Mouse (Mus musculus): ENCODE results near the gene Ptgfrn. TPM values are rescaled to one million over a fixed set of nuclear protein-coding genes. Genes with fewer than 3 reads are reported as not detected.

The Ptgfrn gene
- total and polyA plus RNA-seq, 3 experiments, result not detected

GRCm38 (mm10) chr3:101047586-101048275 lies 62.3 kb downstream of the Ptgfrn start:
- Histone ChIP-seq H3K4me1 (ENCODE audit: control insufficient read depth in 1 of 2, insufficient read depth in 2 of 2) (no peaks in the 10 kb centered on the region; a peak in 1 of 4 replicates), H3K9me3 (replicated peaks; ENCODE audit: low read length) (no peaks in the 10 kb centered on the region), H3K27ac (ENCODE audit: insufficient read depth, low read depth) (no peak overlapping the region), H3K4me3 (replicated peaks in 1 of 3; ENCODE audit: low read depth in 2 of 3, low read length in 2 of 3, poor library complexity in 1 of 3) (no peak overlapping the region), H3K27me3 (replicated peaks) (no peaks in the 10 kb centered on the region), H3K36me3 (replicated peaks in 1 of 2; ENCODE audit: control insufficient read depth in 1 of 2, insufficient read depth in 1 of 2, low read length in 1 of 2) (no peaks in the 10 kb centered on the region), H3K9ac (ENCODE audit: insufficient read depth, low read depth) (no peak overlapping the region), H3K79me2 (replicated peaks; ENCODE audit: control insufficient read depth, extremely low read depth, insufficient read depth, poor library complexity, severe bottlenecking) (no peaks in the 10 kb centered on the region), H3K4me2 (ENCODE audit: insufficient read depth, low read depth, poor library complexity, severe bottlenecking) (no peak overlapping the region)
- no peak for TF ChIP-seq IRF4 (IDR thresholded peaks at IDR 0.05; ENCODE audit: low read depth, low read length)
- TF ChIP-seq MXI1 (IDR thresholded peaks at IDR 0.05; ENCODE audit: low read depth, low read length), result no peak
- no peak for TF ChIP-seq MAFK (IDR thresholded peaks at IDR 0.05; ENCODE audit: insufficient replicate concordance, low read length)
- no peak for TF ChIP-seq MAX (IDR thresholded peaks at IDR 0.05; ENCODE audit: low read length)
- TF ChIP-seq BHLHE40 (IDR thresholded peaks at IDR 0.05; ENCODE audit: low read depth, low read length), result no peak
- TF ChIP-seq ELF1 (IDR thresholded peaks at IDR 0.05; ENCODE audit: low read depth, low read length), result no peak
- no peak for TF ChIP-seq E2F4 (IDR thresholded peaks at IDR 0.05; ENCODE audit: insufficient replicate concordance, low read depth, low read length)
- TF ChIP-seq PAX5 (IDR thresholded peaks at IDR 0.05; ENCODE audit: low read length), result no peak
- in situ Hi-C loops (cut with MboI; ENCODE audit: low pct_ligation_motif_present, low pct_unique_long_range_greater_than_20kb, low sequenced_read_pairs), result no loop called here
- DNase-seq (ENCODE audit: extremely low read depth), result no peak
- dilution Hi-C loops (cut with MboI; ENCODE audit: extremely low pct_ligation_motif_present, extremely low pct_unique_long_range_greater_than_20kb, low sequenced_read_pairs), result no loop called here

DNA sequence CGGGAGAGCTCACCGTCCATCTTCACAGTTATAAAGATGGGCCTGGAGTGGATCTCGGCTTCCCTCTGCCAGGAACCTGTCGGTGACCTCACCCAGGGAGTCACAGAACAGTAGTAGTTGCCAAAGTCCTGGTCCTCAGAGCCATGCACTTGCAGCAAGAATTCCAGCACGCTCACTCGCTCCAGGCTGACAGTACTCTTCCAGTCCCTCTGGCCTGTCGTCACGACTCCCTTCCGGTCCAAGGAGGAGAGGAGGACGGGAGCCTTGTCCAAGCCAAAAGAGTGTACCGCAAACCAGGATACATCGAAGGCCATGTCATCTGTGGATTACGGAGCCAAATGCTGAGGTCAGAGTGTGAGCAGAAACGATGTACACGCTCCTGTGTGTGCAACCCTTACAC lies 64.6 kb downstream of the Ptgfrn start:
- dilution Hi-C loops (cut with MboI; ENCODE audit: extremely low pct_ligation_motif_present, extremely low pct_unique_long_range_greater_than_20kb, low sequenced_read_pairs) (no loop called here), in situ Hi-C loops (cut with MboI; ENCODE audit: low pct_ligation_motif_present, low pct_unique_long_range_greater_than_20kb, low sequenced_read_pairs) (no loop called here)
- no peak for DNase-seq (ENCODE audit: extremely low read depth)
- no peak overlapping the region for H3K9ac ChIP-seq (ENCODE audit: insufficient read depth, low read depth)
- no peaks in the 10 kb centered on the region for H3K27me3 ChIP-seq (replicated peaks)
- no peaks in the 10 kb centered on the region; a peak in 1 of 4 replicates for H3K4me1 ChIP-seq (ENCODE audit: control insufficient read depth in 1 of 2, insufficient read depth in 2 of 2)
- no peaks in the 10 kb centered on the region for H3K36me3 ChIP-seq (replicated peaks in 1 of 2; ENCODE audit: control insufficient read depth in 1 of 2, insufficient read depth in 1 of 2, low read length in 1 of 2)
- H3K4me3 ChIP-seq (replicated peaks in 1 of 3; ENCODE audit: low read depth in 2 of 3, low read length in 2 of 3, poor library complexity in 1 of 3), result no peak overlapping the region
- H3K4me2 ChIP-seq (ENCODE audit: insufficient read depth, low read depth, poor library complexity, severe bottlenecking), result no peak overlapping the region
- H3K79me2 ChIP-seq (replicated peaks; ENCODE audit: control insufficient read depth, extremely low read depth, insufficient read depth, poor library complexity, severe bottlenecking), result no peaks in the 10 kb centered on the region
- no peaks in the 10 kb centered on the region for H3K9me3 ChIP-seq (replicated peaks; ENCODE audit: low read length)
- TF ChIP-seq JUND (conservative IDR thresholded peaks at IDR 0.05; ENCODE audit: low read depth, low read length) (no peak), SIN3A (IDR thresholded peaks at IDR 0.05; ENCODE audit: low read length) (no peak), EP300 (IDR thresholded peaks at IDR 0.05; ENCODE audit: low read length) (no peak), TCF12 (IDR thresholded peaks at IDR 0.05; ENCODE audit: low read depth, low read length) (no peak), MAX (IDR thresholded peaks at IDR 0.05; ENCODE audit: low read length) (no peak), BHLHE40 (IDR thresholded peaks at IDR 0.05; ENCODE audit: low read depth, low read length) (no peak), IRF4 (IDR thresholded peaks at IDR 0.05; ENCODE audit: low read depth, low read length) (no peak), ETS1 (conservative IDR thresholded peaks at IDR 0.05; ENCODE audit: low read depth, low read length) (no peak), USF2 (conservative IDR thresholded peaks at IDR 0.05; ENCODE audit: low read depth, low read length) (no peak), PAX5 (IDR thresholded peaks at IDR 0.05; ENCODE audit: low read length) (no peak), MXI1 (IDR thresholded peaks at IDR 0.05; ENCODE audit: low read depth, low read length) (no peak), E2F4 (IDR thresholded peaks at IDR 0.05; ENCODE audit: insufficient replicate concordance, low read depth, low read length) (no peak), MAZ (IDR thresholded peaks at IDR 0.05; ENCODE audit: low read depth, low read length) (no peak), ELF1 (IDR thresholded peaks at IDR 0.05; ENCODE audit: low read depth, low read length) (no peak), ZC3H11A (IDR thresholded peaks at IDR 0.05; ENCODE audit: low read depth, low read length) (no peak), CTCF (conservative IDR thresholded peaks at IDR 0.05 in 1 of 2, IDR thresholded peaks at IDR 0.05 in 1 of 2; ENCODE audit: low read depth in 2 of 2, low read length in 2 of 2) (no peak), ZNF384 (IDR thresholded peaks at IDR 0.05; ENCODE audit: low read depth, low read length) (no peak), USF1 (IDR thresholded peaks at IDR 0.05; ENCODE audit: low read depth, low read length) (no peak), MYC (IDR thresholded peaks at IDR 0.05; ENCODE audit: low read depth, low read length) (no peak)
- H3K27ac ChIP-seq (ENCODE audit: insufficient read depth, low read depth), result no peak overlapping the region
